Mouse (Mus musculus): ENCODE measurements around the gene Tesk2.

Gene Tesk2

DNA sequence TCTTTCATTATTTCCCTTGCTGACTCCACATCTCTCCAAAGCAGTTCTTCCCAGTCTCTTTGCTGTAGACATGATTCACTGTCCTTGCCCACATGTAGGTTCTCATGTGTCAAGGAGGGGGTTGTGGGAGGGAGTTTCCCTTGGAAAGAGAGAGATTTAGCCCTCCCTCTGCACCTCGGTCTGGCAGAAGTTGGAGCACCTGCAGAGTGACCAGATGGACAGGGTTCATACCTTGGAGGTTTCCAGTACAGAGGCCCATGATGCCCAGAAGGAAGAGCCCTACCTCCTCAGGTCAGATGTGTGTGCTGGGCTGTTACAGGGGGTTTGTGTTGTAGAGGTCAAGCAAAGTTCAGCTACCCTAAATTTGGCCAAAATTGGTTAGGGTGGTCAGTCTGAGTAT is 8.2 kb upstream of the Tesk2 start:
- DNase-seq (ENCODE audit: low read depth, low spot score), result no peak

DNA sequence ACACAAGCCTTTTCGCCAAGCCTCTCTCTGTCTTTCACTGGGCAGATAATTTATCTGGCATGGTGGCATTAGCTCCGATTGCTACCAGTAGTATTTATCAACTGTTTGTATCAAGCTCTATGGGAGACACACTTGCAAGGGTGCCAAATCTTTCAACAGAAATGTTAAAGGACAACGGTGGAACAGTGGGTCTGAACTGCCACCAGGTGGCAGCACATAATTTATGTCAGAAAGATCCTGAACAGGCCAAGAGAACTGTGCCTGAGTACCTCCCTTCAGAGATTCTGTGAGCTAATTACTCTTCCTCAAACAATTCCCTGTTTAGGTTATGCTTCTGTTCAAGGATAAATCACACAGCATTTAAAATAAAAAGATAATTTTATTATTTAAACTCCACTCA is 1.4 kb upstream of the Tesk2 start:
- DNase-seq (ENCODE audit: low read depth, low spot score), result peak; percentile 56

- DNase-seq (ENCODE audit: low read depth, low spot score), result no peak
Observed at GRCm38 (mm10) chr4:116721098-116721628, 415 bp downstream of the Tesk2 start.

GRCm38 (mm10) chr4:116722230-116722629 is 1.5 kb downstream of the Tesk2 start:
- no peak for DNase-seq (ENCODE audit: low read depth, low spot score)

DNA sequence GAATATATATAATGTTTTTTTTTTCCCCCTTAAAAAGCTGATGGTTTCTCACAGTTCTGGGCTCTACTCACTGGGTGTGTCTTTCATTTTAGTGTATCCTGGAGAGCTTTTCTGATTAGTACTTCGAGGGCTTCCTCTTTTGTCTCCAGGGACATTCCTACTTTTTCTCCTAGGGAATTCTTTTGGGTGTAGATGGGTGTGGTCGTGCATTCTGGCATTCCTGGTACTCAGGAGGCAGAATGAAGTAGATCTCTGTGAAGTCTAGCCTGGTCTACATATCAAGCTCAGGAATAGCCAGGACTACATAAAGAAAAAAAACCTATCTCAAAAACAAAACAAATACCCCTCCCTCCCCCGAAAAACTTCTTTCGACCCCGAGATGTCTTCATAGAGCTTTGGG is 4.7 kb downstream of the Tesk2 start:
- DNase-seq (ENCODE audit: low read depth, low spot score), result no peak

DNA sequence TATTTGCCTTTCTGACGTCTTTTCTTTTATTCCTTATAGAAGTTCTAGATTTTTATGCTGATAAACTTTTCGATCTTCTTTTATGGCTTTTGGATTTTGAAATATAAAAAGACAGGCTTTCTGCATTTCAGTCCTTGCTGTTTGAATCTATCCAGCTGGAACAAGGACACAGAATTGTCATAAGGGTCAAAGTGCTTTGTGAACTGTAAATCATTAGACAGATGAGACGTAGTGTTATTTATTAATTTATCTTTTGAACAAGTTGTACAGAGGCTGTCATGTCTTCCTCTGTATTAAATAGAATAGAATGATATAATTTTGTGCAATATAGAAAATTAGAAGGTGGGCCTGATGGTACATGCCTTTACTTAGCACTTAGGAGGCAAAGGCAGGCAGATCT is 6.7 kb downstream of the Tesk2 start:
- no peak for DNase-seq (ENCODE audit: low read depth, low spot score)

- no peak for DNase-seq (ENCODE audit: low read depth, low spot score)
Observed at GRCm38 (mm10) chr4:116729532-116729931, 8.8 kb downstream of the Tesk2 start.

GRCm38 (mm10) chr4:116731077-116731476 is 10.3 kb downstream of the Tesk2 start:
- DNase-seq (ENCODE audit: low read depth, low spot score), result no peak

DNA sequence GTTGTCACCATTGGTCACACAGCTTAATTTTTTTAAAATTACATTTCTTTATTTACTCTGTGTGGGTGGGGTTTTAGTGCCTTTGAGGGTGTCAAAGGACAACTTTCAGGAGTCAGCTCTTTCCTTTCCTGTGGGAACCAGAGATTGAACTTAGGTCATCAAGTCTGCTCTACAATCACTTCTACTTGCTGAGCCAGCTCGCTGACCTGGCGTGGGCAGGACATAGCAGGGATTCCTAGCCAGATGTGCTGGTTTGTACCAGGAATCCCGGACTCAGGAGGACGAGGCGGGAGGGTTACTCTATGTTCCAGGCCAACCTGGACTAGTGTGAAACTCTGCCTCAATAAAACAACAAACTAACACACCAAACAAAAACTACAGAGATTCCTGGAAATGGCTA is 11.6 kb downstream of the Tesk2 start:
- no peak for DNase-seq (ENCODE audit: low read depth, low spot score)

DNA sequence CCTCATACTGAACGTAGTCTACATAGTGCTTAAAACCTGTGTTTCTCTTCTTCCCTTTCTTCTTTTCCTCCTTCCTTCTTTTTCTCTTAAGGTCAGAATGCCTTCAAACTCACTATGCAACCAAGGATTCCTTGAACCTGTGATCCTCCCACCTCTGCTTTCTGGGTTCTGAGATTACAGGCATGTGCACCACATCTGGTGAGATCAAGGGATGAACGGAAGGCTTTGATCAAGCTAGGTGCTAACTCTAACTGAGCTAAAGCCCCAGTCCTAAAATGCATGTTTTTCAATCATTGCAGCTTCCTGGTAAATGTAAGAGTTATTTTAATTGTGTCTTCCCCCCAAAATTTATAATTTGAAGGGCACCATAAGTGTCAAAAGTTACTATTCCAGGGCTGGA is 14.2 kb downstream of the Tesk2 start:
- DNase-seq (ENCODE audit: low read depth, low spot score), result no peak

GRCm38 (mm10) chr4:116738972-116739751 is 18.4 kb downstream of the Tesk2 start:
- DNase-seq (ENCODE audit: low read depth, low spot score), result no peak

DNA sequence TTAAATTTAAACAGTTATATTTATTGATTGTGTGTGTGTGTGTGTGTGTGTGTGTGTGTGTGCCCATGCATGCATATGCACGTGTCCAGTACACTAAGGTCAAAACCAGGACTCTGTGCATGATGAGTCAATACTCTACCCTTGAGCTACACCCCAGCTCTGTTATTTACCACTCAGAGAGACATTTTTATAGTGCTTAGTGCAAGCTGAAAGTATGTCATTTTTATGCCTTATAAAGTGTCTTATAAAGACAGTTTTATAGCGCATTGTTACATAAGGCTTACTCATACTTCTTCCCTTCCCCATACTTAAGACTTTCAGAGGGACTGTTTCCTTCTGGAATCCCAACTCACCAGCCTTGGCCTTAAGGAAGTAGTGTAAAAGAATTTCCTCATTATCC is 29.0 kb downstream of the Tesk2 start:
- DNase-seq (ENCODE audit: low read depth, low spot score), result no peak

GRCm38 (mm10) chr4:116761914-116762313 is 41.2 kb downstream of the Tesk2 start:
- DNase-seq (ENCODE audit: low read depth, low spot score), result no peak

DNA sequence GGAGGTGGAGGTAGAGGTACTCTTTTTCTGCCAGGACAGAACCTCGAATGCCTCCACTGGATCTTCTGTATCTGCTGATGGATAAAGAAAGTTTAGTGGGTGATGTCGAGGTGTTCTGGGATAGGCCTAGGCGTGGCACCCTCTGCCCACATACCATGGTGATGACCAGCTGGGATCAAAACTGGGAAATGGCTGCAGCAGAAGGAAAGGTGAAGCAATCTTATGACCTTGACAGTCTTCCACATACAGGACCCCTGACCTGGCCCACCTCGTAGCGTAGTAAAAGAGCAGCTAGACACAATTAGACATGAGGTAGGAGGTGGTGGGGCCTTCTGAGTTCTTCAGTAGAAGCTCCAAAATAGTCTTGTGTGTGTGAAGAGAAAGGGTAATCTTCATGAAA is 43.3 kb downstream of the Tesk2 start:
- DNase-seq (ENCODE audit: low read depth, low spot score), result no peak

DNA sequence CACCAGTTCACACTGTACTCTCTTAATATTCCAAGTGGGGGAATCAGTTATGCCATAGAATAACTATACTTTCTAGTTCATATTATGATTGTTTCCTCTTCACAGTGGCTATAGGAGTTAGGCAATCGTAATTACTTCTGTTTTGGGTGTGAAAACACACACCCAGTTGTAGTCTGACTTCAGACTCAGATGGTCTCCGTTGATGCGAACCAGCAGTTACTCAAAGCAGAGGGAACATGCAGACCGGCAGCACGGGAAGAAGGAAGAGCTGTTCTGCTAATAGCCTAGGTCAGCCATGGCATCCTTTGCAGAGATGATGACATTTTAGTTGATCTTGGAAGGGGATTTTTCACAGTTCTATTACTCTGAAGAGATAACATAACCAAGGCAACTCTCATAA is 47.8 kb downstream of the Tesk2 start:
- DNase-seq (ENCODE audit: low read depth, low spot score), result no peak

GRCm38 (mm10) chr4:116769060-116769459 is 48.3 kb downstream of the Tesk2 start:
- DNase-seq (ENCODE audit: low read depth, low spot score), result no peak

- DNase-seq (ENCODE audit: low read depth, low spot score), result no peak
Observed at GRCm38 (mm10) chr4:116776391-116776790, 55.6 kb downstream of the Tesk2 start.

- no peak for DNase-seq (ENCODE audit: low read depth, low spot score)
Observed at GRCm38 (mm10) chr4:116777079-116777478, 56.3 kb downstream of the Tesk2 start.

GRCm38 (mm10) chr4:116780541-116780940 is 59.8 kb downstream of the Tesk2 start:
- no peak for DNase-seq (ENCODE audit: low read depth, low spot score)

- no peak for DNase-seq (ENCODE audit: low read depth, low spot score)
Observed at GRCm38 (mm10) chr4:116781366-116781765, 60.6 kb downstream of the Tesk2 start.

DNA sequence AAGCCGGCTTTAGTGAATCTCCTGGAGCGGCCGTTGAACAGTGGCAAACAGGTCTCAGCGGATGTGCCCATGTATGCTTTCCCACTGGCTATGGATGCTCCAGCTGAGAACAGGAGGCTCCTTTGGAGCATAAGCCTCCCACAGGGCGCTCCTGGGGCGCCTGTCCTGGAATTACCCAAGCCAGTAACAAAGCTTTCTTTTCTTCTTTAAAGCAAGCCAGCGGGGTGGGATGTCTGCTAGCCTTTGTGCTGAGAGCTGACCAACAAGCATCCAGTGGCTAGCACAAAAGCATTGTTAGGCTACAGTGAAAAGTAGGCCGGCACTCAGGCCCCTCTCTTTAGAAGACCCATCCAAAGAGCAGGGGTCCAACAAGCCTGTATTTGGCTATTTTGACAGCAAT is 61.4 kb downstream of the Tesk2 start:
- no peak for DNase-seq (ENCODE audit: low read depth, low spot score)

GRCm38 (mm10) chr4:116786587-116786986 is 65.8 kb downstream of the Tesk2 start:
- DNase-seq (ENCODE audit: low read depth, low spot score), result no peak

GRCm38 (mm10) chr4:116787985-116788760 is 67.4 kb downstream of the Tesk2 start:
- no peak for DNase-seq (ENCODE audit: low read depth, low spot score)
